Mouse (Mus musculus): Measurements from ENCODE around the gene Capza1. TPM values are rescaled to one million over a fixed set of nuclear protein-coding genes. Genes with fewer than 3 reads are reported as not detected.
"Not testable (repeated sequence)": the region's sequence is repeated elsewhere in the genome, so short reads cannot be mapped to it uniquely, and the experiment has no call there.

Capza1 gene
- polyA plus RNA-seq (2015; fragmentation: Nextera tagmentation; extraction: Ambion mirVana), result 149 and 169 TPM in 2 replicates

- Histone ChIP-seq H3K9me3 (replicated peaks) (no peaks in the 10 kb centered on the region), H3K9ac (peak within 1 kb of the TSS; percentile 97), H3K4me2 (peak within 1 kb of the TSS; percentile 72), H3K27me3 (no peaks in the 10 kb centered on the region), H3K27ac (peak within 1 kb of the TSS; percentile 98), H3K4me3 (peak within 1 kb of the TSS; percentile 86), H3K36me3 (peaks cover 1% of the 10 kb centered on the region; the same call in 1 of the 2 replicates), H3K4me1 (replicated peaks) (peaks cover 37% of the 10 kb centered on the region)
- under 1% methylated on average over 43 of the region's 43 CpGs for WGBS
- ATAC-seq (replicated peaks; ENCODE audit: insufficient number of reproducible peaks, insufficient read depth, low FRiP score, low read depth), result peak; percentile 94
These were observed at the start of gene Capza1, which contains the start of gene St7l for GRCm38 (mm10) chr3:104863786-104864650. Capza1 (minus strand) TSS chr3:104864505. St7l (plus strand) TSS chr3:104864005.

DNA sequence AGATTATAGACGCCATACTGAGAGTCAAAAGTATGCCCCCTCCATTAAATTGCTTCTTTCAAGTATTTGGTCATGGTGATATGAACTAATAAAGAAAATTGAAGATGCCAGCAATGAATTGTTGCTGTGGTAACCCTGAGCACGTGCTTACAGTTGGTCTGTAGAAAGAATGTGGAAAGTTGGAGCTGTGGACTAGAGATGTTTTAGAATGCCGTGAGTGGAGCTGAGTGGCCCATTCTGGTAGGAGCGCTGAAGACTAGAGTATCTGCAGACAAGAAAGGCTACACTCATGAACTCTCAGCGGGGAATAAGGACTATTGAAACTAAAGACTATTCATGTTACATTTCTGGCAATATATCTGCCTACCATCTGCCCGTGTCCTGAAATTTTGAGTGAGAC, 44.9 kb upstream of the Capza1 start:
- Histone ChIP-seq H3K4me3 (no peak overlapping the region), H3K36me3 (peaks cover 26% of the 10 kb centered on the region), H3K27ac (no peak overlapping the region), H3K4me2 (no peak overlapping the region), H3K9ac (no peak overlapping the region), H3K9me3 (replicated peaks) (no peaks in the 10 kb centered on the region), H3K4me1 (replicated peaks) (peaks cover 14% of the 10 kb centered on the region; the same call in 1 of the 2 replicates), H3K27me3 (no peaks in the 10 kb centered on the region)
- no peak for ATAC-seq (replicated peaks; ENCODE audit: insufficient number of reproducible peaks, insufficient read depth, low FRiP score, low read depth)
- 91% methylated on average over 6 of the region's 6 CpGs for WGBS

DNA sequence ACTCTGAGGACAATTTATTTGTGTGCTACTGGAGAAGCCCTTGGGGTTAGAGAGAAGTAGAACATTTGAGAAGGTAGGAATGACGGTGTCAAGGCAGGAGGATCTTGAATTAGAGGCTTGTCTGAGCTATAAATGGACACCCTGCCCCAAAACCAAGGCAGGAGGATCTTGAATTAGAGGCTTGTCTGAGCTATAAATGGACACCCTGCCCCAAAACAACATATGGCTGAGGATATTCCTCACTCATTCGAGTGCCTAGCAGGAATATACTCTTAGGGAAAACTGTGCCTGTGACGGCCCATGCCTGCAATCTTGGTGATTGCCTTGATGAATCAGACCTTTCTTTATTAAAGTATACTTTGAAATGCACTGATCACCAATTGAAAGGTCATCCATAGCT, 41.7 kb upstream of the Capza1 start:
- no peak overlapping the region for H3K9ac ChIP-seq
- peaks cover 26% of the 10 kb centered on the region for H3K36me3 ChIP-seq
- H3K4me1 ChIP-seq (replicated peaks), result peaks cover 14% of the 10 kb centered on the region; the same call in 1 of the 2 replicates
- no peak overlapping the region for H3K27ac ChIP-seq
- H3K27me3 ChIP-seq, result no peaks in the 10 kb centered on the region
- H3K4me3 ChIP-seq, result no peak overlapping the region
- no peak for ATAC-seq (replicated peaks; ENCODE audit: insufficient number of reproducible peaks, insufficient read depth, low FRiP score, low read depth)
- no peaks in the 10 kb centered on the region for H3K9me3 ChIP-seq (replicated peaks)
- H3K4me2 ChIP-seq, result no peak overlapping the region
- 52% methylated on average over 3 of the region's 3 CpGs for WGBS

DNA sequence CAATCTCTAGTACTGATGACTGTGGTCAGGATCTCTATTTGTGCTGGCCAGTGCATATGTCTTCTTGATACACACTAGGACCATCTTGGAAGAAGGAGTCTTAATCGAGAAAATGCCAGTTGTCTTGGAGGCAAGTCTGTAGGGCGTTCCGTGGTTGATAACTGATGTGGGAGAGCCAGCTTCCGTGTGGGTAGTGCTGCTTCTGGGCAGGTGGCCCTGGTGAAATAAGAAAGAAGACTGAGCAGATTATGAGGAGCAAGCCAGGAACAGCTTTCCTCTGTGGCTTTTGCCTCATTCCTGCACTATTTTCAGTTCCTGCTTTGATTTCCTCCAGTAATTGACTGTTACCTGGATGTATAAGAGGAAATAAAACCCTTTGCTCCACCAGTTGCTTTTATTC, 41.1 kb upstream of the Capza1 start:
- H3K9ac ChIP-seq, result no peak overlapping the region
- 85% methylated on average over 4 of the region's 4 CpGs for WGBS
- H3K36me3 ChIP-seq, result peaks cover 21% of the 10 kb centered on the region
- peaks cover 14% of the 10 kb centered on the region; the same call in 1 of the 2 replicates for H3K4me1 ChIP-seq (replicated peaks)
- H3K4me3 ChIP-seq, result no peak overlapping the region
- no peak overlapping the region for H3K27ac ChIP-seq
- H3K27me3 ChIP-seq, result no peaks in the 10 kb centered on the region
- no peak overlapping the region for H3K4me2 ChIP-seq
- no peaks in the 10 kb centered on the region for H3K9me3 ChIP-seq (replicated peaks)
- no peak for ATAC-seq (replicated peaks; ENCODE audit: insufficient number of reproducible peaks, insufficient read depth, low FRiP score, low read depth)

- H3K4me3 ChIP-seq, result no peak overlapping the region
- no peak overlapping the region for H3K27ac ChIP-seq
- peaks cover 39% of the 10 kb centered on the region for H3K36me3 ChIP-seq
- ATAC-seq (replicated peaks; ENCODE audit: insufficient number of reproducible peaks, insufficient read depth, low FRiP score, low read depth), result no peak
- no peak overlapping the region for H3K4me2 ChIP-seq
- H3K9ac ChIP-seq, result no peak overlapping the region
- WGBS, result 89% methylated on average over 4 of the region's 4 CpGs
- no peaks in the 10 kb centered on the region for H3K27me3 ChIP-seq
- peaks cover 9% of the 10 kb centered on the region; the same call in 1 of the 2 replicates for H3K4me1 ChIP-seq (replicated peaks)
- H3K9me3 ChIP-seq (replicated peaks), result no peaks in the 10 kb centered on the region
These were observed 36.8 kb upstream of the Capza1 start for GRCm38 (mm10) chr3:104901154-104901553.

DNA sequence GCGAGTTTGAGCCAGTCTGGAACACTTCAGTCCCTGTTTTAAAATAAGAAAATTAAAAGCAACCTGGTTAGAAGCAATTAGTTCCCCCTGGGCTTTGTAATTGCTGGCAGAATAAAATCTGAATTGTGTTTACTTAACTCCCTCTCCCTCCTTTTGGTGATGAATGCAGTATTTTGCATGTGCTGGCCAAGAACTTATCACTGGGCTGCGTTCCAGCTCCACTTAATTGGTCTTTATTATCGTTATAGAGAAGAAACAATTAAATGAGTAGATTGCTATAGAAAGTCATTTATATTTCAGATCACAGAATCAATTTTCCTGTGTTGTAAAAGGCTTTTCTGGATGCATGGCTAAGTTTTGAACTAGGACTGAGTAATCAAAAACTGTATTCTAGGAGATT, 31.8 kb upstream of the Capza1 start:
- H3K27me3 ChIP-seq, result no peaks in the 10 kb centered on the region
- H3K4me2 ChIP-seq, result no peak overlapping the region
- H3K9ac ChIP-seq, result no peak overlapping the region
- H3K36me3 ChIP-seq, result peaks cover 54% of the 10 kb centered on the region
- H3K27ac ChIP-seq, result no peak overlapping the region
- H3K4me1 ChIP-seq (replicated peaks), result no peaks in the 10 kb centered on the region
- H3K4me3 ChIP-seq, result no peak overlapping the region
- no peak for ATAC-seq (replicated peaks; ENCODE audit: insufficient number of reproducible peaks, insufficient read depth, low FRiP score, low read depth)
- no peaks in the 10 kb centered on the region for H3K9me3 ChIP-seq (replicated peaks)
- WGBS, result 86% methylated on average over 3 of the region's 3 CpGs

DNA sequence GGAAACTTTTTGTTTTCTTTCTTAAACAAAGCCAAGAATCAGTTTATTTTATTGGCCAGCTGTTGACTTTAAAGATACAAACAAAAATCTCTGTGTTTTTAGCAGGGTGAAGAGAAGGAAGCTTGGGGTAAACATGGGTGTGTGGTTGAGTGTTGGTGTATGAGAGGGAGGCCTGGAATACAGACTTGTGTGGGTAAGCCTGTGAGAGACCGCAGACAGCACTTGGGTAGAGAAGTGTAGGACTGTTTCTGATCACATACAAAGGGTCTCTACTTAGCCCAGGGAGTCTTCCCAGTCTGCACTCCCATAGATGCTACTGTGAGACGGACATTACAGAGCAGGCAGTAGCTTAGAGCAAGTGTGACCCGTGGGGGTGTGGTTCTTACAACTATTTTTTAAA, 24.3 kb upstream of the Capza1 start:
- WGBS, result 81% methylated on average over 3 of the region's 3 CpGs
- Histone ChIP-seq H3K27ac (no peak overlapping the region), H3K4me1 (replicated peaks) (no peaks in the 10 kb centered on the region), H3K4me2 (no peak overlapping the region), H3K36me3 (peaks cover 38% of the 10 kb centered on the region), H3K9me3 (replicated peaks) (no peaks in the 10 kb centered on the region), H3K9ac (no peak overlapping the region), H3K27me3 (no peaks in the 10 kb centered on the region), H3K4me3 (no peak overlapping the region)
- no peak for ATAC-seq (replicated peaks; ENCODE audit: insufficient number of reproducible peaks, insufficient read depth, low FRiP score, low read depth)

DNA sequence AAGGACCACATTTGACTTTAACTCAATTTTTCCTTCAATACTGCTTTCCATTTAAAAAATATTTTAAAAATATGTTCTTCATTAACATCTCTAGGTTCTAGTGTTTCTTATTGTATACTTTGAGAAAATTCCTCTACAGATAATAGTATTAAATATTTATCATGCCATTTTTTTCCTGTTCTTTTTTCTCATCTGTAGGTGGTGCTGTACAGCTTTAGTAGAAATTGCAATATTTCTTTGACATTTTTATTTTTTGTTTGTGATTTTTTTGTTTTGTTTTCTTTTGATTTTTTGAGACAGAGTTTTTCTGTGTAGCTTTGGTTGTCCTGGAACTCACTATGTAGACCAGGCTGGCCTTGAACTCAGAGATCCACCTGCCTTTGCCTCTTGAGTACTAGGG, 5.3 kb upstream of the Capza1 start:
- peaks cover 9% of the 10 kb centered on the region for H3K4me1 ChIP-seq (replicated peaks)
- no peaks in the 10 kb centered on the region for H3K27me3 ChIP-seq
- no peak for ATAC-seq (replicated peaks; ENCODE audit: insufficient number of reproducible peaks, insufficient read depth, low FRiP score, low read depth)
- no peak overlapping the region for H3K27ac ChIP-seq
- H3K36me3 ChIP-seq, result peaks cover 44% of the 10 kb centered on the region
- H3K9me3 ChIP-seq (replicated peaks), result no peaks in the 10 kb centered on the region
- no peak overlapping the region for H3K9ac ChIP-seq
- no peak overlapping the region for H3K4me2 ChIP-seq
- no peak overlapping the region for H3K4me3 ChIP-seq

DNA sequence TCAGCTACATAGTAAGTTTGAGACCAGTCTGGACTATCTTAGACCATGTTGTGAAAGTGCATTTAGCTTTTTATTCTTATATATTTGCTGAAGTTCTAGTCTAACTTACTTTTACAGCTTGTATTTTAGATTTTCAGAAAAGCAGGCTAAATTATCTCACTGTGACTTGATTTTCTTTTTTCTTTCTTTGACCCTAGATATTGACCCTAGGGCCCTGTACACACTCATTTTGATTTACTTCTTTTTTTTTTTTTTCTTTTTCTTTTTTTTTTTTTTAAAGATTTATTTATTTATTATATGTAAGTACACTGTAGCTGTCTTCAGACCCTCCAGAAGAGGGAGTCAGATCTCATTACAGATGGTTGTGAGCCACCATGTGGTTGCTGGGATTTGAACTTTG, 2.4 kb upstream of the Capza1 start:
- peaks cover 22% of the 10 kb centered on the region for H3K4me1 ChIP-seq (replicated peaks)
- H3K27me3 ChIP-seq; H3K27ac ChIP-seq; H3K9ac ChIP-seq; ATAC-seq (replicated peaks; ENCODE audit: insufficient number of reproducible peaks, insufficient read depth, low FRiP score, low read depth); H3K4me3 ChIP-seq; H3K9me3 ChIP-seq (replicated peaks): not testable (repeated sequence)
- 0 out of 2 replicates have a peak overlapping the region, but pooled peaks have one; percentile 72 for H3K4me2 ChIP-seq
- H3K36me3 ChIP-seq, result peaks cover 19% of the 10 kb centered on the region

GRCm38 (mm10) chr3:104865341-104865788, 1.1 kb upstream of the Capza1 start:
- Histone ChIP-seq H3K4me3 (peak overlapping the region; percentile 86), H3K27ac (peak overlapping the region; percentile 98), H3K9me3 (replicated peaks) (no peaks in the 10 kb centered on the region), H3K27me3 (no peaks in the 10 kb centered on the region), H3K9ac (peak overlapping the region; percentile 97), H3K36me3 (peaks cover 6% of the 10 kb centered on the region; the same call in 1 of the 2 replicates), H3K4me1 (replicated peaks) (peaks cover 31% of the 10 kb centered on the region), H3K4me2 (peak overlapping the region; percentile 72)
- ATAC-seq (replicated peaks; ENCODE audit: insufficient number of reproducible peaks, insufficient read depth, low FRiP score, low read depth), result no peak
- 0% methylated on average over 12 of the region's 12 CpGs for WGBS

DNA sequence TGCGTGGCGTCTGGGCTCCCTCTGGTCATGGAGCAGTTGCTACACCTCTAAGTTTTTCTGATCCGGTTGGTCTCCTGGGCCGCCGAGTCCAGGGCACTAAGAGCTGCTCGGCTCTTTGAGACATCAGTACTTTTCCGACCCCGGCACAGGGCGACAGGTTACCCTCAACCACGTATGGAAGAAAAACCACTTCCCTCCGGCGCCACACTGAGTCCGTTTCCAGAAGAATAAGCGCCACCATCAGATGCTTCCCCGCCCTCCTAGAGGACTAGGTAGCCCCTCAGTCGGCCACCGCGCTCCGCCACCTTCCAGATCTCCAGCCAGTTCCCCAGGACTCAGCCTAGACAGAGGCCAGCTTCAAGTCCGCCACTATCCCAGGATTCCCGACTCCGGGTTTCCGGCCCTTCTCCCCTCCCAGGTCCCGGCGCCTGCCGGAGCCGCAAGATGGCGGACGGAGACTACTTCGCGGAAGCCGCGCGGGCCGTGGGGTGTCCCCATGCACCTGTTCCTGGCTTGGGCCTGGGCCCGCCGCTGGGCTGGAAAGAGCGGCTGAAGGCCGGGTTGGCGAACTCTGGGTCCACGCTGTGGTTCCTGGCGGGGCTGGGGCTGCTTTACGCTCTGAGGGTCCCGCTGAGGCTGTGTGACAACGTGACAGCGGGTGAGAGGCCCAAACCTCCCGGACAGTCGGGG, 491 bp upstream of the Capza1 start:
- peak; percentile 89 for ATAC-seq (replicated peaks; ENCODE audit: insufficient number of reproducible peaks, insufficient read depth, low FRiP score, low read depth)
- peak overlapping the region; percentile 72 for H3K4me2 ChIP-seq
- H3K4me1 ChIP-seq (replicated peaks), result peaks cover 32% of the 10 kb centered on the region
- H3K27ac ChIP-seq, result peak overlapping the region; percentile 98
- WGBS, result under 1% methylated on average over 48 of the region's 48 CpGs
- H3K4me3 ChIP-seq, result peak overlapping the region; percentile 86
- no peaks in the 10 kb centered on the region for H3K27me3 ChIP-seq
- H3K36me3 ChIP-seq, result peaks cover 4% of the 10 kb centered on the region; the same call in 1 of the 2 replicates
- H3K9me3 ChIP-seq (replicated peaks), result no peaks in the 10 kb centered on the region
- peak overlapping the region; percentile 97 for H3K9ac ChIP-seq

Measured in heart, embryonic 15.5 days (tissue).